Mouse (Mus musculus) heart, postnatal 0 days (tissue): Measurements from ENCODE around the gene Capn10. TPM values are rescaled to one million over a fixed set of nuclear protein-coding genes. Genes with fewer than 3 reads are reported as not detected.

ENCODE experiments used
- ATAC-seq: fragments of 200-750 bp; cut with Nextera tagmentation; 2 replicates; pipeline ENCODE4 v1.8.0; 2017; ENCODE audit warnings: low read depth, moderate number of reproducible peaks, moderate library complexity; ENCODE audit not compliant: insufficient read depth
- DNase-seq: peaks from one replicate; pipeline ENCODE4 v3.0.0-alpha.2; 2016; ENCODE audit warnings: low spot score
- H3K27ac ChIP-seq: fragments of 300-500 bp; sonication (generic); 2 replicates; pipeline ENCODE4 v1.5.1; 2014; ENCODE audit warnings: low read depth, mild to moderate bottlenecking
- H3K27me3 ChIP-seq: fragments of 300-500 bp; sonication (generic); 2 replicates; pipeline ENCODE4 v1.6.1; 2014; ENCODE audit warnings: low read length, mixed read lengths; ENCODE audit not compliant: control insufficient read depth, insufficient read depth
- H3K36me3 ChIP-seq: fragments of 300-500 bp; sonication (generic); replicated peaks from 2 replicates; pipeline ENCODE4 v1.6.1; 2014; ENCODE audit warnings: low read length, mixed read lengths; ENCODE audit not compliant: control insufficient read depth, insufficient read depth
- H3K4me1 ChIP-seq: fragments of 300-500 bp; sonication (generic); 2 replicates; pipeline ENCODE4 v1.6.1; 2014; ENCODE audit warnings: antibody characterized with exemption; ENCODE audit not compliant: control insufficient read depth, insufficient read depth
- H3K4me2 ChIP-seq: fragments of 300-500 bp; sonication (generic); 2 replicates; pipeline ENCODE4 v1.6.1; 2014; ENCODE audit warnings: low read depth, mild to moderate bottlenecking, low read length, moderate library complexity
- H3K4me3 ChIP-seq: fragments of 300-500 bp; sonication (generic); 2 replicates; pipeline ENCODE4 v1.5.1; 2014; ENCODE audit warnings: low read depth, low read length
- H3K9ac ChIP-seq: fragments of 300-500 bp; sonication (generic); replicated peaks from 2 replicates; pipeline ENCODE4 v1.6.1; 2014; ENCODE audit warnings: low read depth, low read length, mixed read lengths
- H3K9me3 ChIP-seq: fragments of 300-500 bp; sonication (generic); replicated peaks from 2 replicates; pipeline ENCODE4 v1.6.1; 2016; ENCODE audit warnings: low read length; ENCODE audit not compliant: control insufficient read depth
- CTCF ChIP-seq: IDR thresholded peaks from 2 replicates; pipeline ENCODE4 v1.5.1; 2016; ENCODE audit warnings: antibody characterized with exemption, control low read depth, low read depth
- EP300 ChIP-seq: IDR thresholded peaks from 2 replicates; pipeline ENCODE4 v1.6.1; 2016; ENCODE audit warnings: antibody characterized with exemption, low read depth
- WGBS: fragments of 180-500 bp; shearing (Covaris S2); extraction: QIAGEN DNeasy Blood & Tissue Kit; methylation state at CpG from one replicate; pipeline ENCODE4 v1.1.7; 2014; 5-methylcytosine and 5-hydroxymethylcytosine counted together
- polyA plus RNA-seq: library from polyadenylated mRNA; unstranded; fragments of >200 nt; fragmentation: Nextera tagmentation; extraction: Ambion mirVana; gene quantifications from 2 replicates; pipeline ENCODE4 v1.2.1, GENCODE M21; 2015
- total RNA-seq: library from RNA; depleted of rRNA; stranded (reverse); fragments of >200 nt; gene quantifications from 2 replicates; pipeline ENCODE4 v1.2.3, GENCODE M21; 2014; ENCODE audit warnings: low replicate concordance

The Capn10 gene
- total and polyA plus RNA-seq, 2 experiments from 2014 or later = 10.7 to 46.3 TPM

- 77% methylated on average over 7 of the region's 7 CpGs for WGBS
- H3K4me3 ChIP-seq = no peak overlapping the region
- ATAC-seq (peak; percentile 56), DNase-seq (peak; percentile 72)
- 0 out of 2 replicates have a peak, but pooled peaks cover 3% of the 10 kb centered on the region for H3K27me3 ChIP-seq
- 0 out of 2 replicates have a peak overlapping the region, but pooled peaks have one; percentile 3 for H3K27ac ChIP-seq
- no peak overlapping the region for H3K4me2 ChIP-seq
- no peaks in the 10 kb centered on the region for H3K36me3 ChIP-seq
- TF ChIP-seq EP300 (peak; percentile 58; the same call in 1 of the 2 replicates), CTCF (no peak)
- no peak overlapping the region for H3K9ac ChIP-seq
- H3K9me3 ChIP-seq = no peaks in the 10 kb centered on the region
- H3K4me1 ChIP-seq = peaks cover 14% of the 10 kb centered on the region; the same call in 1 of the 2 replicates
Observed at GRCm38 (mm10) chr1:92981056-92981845, 47.1 kb downstream of the Capn10 start.

GRCm38 (mm10) chr1:92982931-92983605, 48.9 kb downstream of the Capn10 start:
- no peaks in the 10 kb centered on the region for H3K36me3 ChIP-seq
- ATAC-seq (no peak), DNase-seq (no peak)
- H3K27me3 ChIP-seq = 0 out of 2 replicates have a peak, but pooled peaks cover 3% of the 10 kb centered on the region
- WGBS = 91% methylated on average over 17 of the region's 17 CpGs
- H3K4me3 ChIP-seq = no peak overlapping the region
- H3K4me2 ChIP-seq = no peak overlapping the region
- H3K9ac ChIP-seq = no peak overlapping the region
- peaks cover 12% of the 10 kb centered on the region; the same call in 1 of the 2 replicates for H3K4me1 ChIP-seq
- TF ChIP-seq CTCF (no peak), EP300 (no peak)
- no peak overlapping the region for H3K27ac ChIP-seq
- no peaks in the 10 kb centered on the region for H3K9me3 ChIP-seq

GRCm38 (mm10) chr1:92984999-92985398, 50.8 kb downstream of the Capn10 start:
- DNase-seq (no peak), ATAC-seq (no peak)
- no peak overlapping the region for H3K27ac ChIP-seq
- no peak overlapping the region for H3K4me2 ChIP-seq
- H3K4me3 ChIP-seq = no peak overlapping the region
- 84% methylated on average over 5 of the region's 5 CpGs for WGBS
- no peak overlapping the region for H3K9ac ChIP-seq
- H3K4me1 ChIP-seq = peaks cover 2% of the 10 kb centered on the region; the same call in 1 of the 2 replicates
- H3K27me3 ChIP-seq = no peaks in the 10 kb centered on the region
- no peaks in the 10 kb centered on the region for H3K36me3 ChIP-seq
- TF ChIP-seq CTCF (no peak), EP300 (no peak)
- no peaks in the 10 kb centered on the region for H3K9me3 ChIP-seq

- Histone ChIP-seq H3K27ac (no peak overlapping the region), H3K9me3 (no peaks in the 10 kb centered on the region), H3K4me1 (no peaks in the 10 kb centered on the region), H3K9ac (no peak overlapping the region), H3K4me2 (no peak overlapping the region), H3K27me3 (no peaks in the 10 kb centered on the region), H3K36me3 (no peaks in the 10 kb centered on the region), H3K4me3 (no peak overlapping the region)
- ATAC-seq = no peak
- DNase-seq = no peak
- no peak for TF ChIP-seq EP300
- TF ChIP-seq CTCF = no peak
- WGBS = 63% methylated on average over 4 of the region's 4 CpGs
Observed at GRCm38 (mm10) chr1:92988894-92989293, 54.7 kb downstream of the Capn10 start.

GRCm38 (mm10) chr1:92989891-92990290, 55.7 kb downstream of the Capn10 start:
- no peak for DNase-seq
- no peak overlapping the region for H3K4me3 ChIP-seq
- TF ChIP-seq CTCF (no peak), EP300 (no peak)
- no peak overlapping the region for H3K4me2 ChIP-seq
- no peak overlapping the region for H3K9ac ChIP-seq
- no peaks in the 10 kb centered on the region for H3K4me1 ChIP-seq
- WGBS = 56% methylated on average over 4 of the region's 4 CpGs
- no peaks in the 10 kb centered on the region for H3K9me3 ChIP-seq
- no peaks in the 10 kb centered on the region for H3K27me3 ChIP-seq
- no peak for ATAC-seq
- no peaks in the 10 kb centered on the region for H3K36me3 ChIP-seq
- no peak overlapping the region for H3K27ac ChIP-seq
